20 mouse cellular contexts compared by ENCODE assay signal in the genomic region with DNA sequence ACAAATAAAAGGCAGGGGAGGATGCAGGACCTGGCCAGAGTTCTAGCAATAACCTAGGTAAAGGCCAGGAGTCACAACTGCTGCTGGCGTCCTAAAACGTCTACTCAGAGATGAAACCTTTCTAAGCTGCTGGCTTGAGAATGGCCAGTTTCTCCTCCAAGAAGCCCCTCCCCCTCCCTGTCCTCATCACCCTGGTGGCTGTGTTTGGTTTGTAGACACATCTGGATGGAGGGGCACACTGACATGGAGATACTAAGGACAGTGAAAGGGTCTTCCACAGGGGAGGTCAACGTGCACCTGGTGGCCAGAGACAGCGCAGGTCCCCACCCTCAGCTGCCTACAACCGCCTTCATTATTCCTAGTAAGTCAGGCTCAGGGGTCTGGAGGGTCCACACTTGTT. TPM values are rescaled to one million over a fixed set of nuclear protein-coding genes. Genes with fewer than 3 reads are reported as not detected.
A peak's percentile ranks its signal among the peaks of the same experiment; 100 is the strongest.
DNase-seq lines count a peak whose midpoint lies in the region; TF ChIP-seq lines count a peak whose summit lies in the region.
"Had no signal": no experiment of that assay in that cellular context is flagged by ENCODE, and none has a peak within 500 bp of the region (broad histone marks: within the 10 kb centered on the region; RNA-seq: fewer than 3 reads in every experiment).

No protein-coding gene starts in this region.

- H3K36me3 ChIP-seq in heart, embryonic 10.5 days: no peaks in the 10 kb centered on the region
- no peaks in the 10 kb centered on the region for H3K36me3 ChIP-seq in heart, adult 2 months (ENCODE audit: control insufficient read depth, insufficient read depth, low read length)
- H3K36me3 ChIP-seq in E14TG2a.4 (ENCODE audit: insufficient read depth, low read length): no peaks in the 10 kb centered on the region
- H3K36me3 ChIP-seq: G1E had no signal

- 71% methylated on average over 5 of the region's 5 CpGs for WGBS in heart, embryonic 10.5 days
- 83% methylated on average over 5 of the region's 5 CpGs for WGBS in heart, adult 2 months

- H3K79me2 ChIP-seq in heart, adult 2 months (replicated peaks; ENCODE audit: control insufficient read depth, insufficient read depth, low read length): no peaks in the 10 kb centered on the region

- DNase-seq in heart, adult 11 months: peak; percentile 84
- DNase-seq in heart, postnatal 25 days (ENCODE audit: low spot score): no peak
- DNase-seq in heart, embryonic 10.5 days (ENCODE audit: low spot score): peak; percentile 56
- DNase-seq in heart, adult 2 months: no peak
- DNase-seq in thymus, postnatal 36 days: no peak
- DNase-seq: adrenal gland, adult 2 months; adrenal gland, adult 8-10 months; adrenal gland, postnatal 10 days; adrenal gland, postnatal 14 days; adrenal gland, postnatal 25 days; adrenal gland, postnatal 36 days; B cell, adult 2 months; cerebellum, adult 11 months; cerebellum, adult 11-12 months had no signal

- intact Hi-C loops in heart, postnatal 25 days (cut with DNase I): no loop called here
- intact Hi-C loops in heart, adult 2 months (cut with DNase I): loop anchor here (10.0 kb wide), 1 partner anchor 258 kb away; a partner anchor contains a TSS

- no peak overlapping the region for H3K4me3 ChIP-seq in heart, embryonic 10.5 days
- no peak overlapping the region for H3K4me3 ChIP-seq in heart, adult 2 months
- peak overlapping the region; percentile 71 for H3K4me3 ChIP-seq in E14TG2a.4 (replicated peaks; ENCODE audit: low read length)

- no peak for TF ChIP-seq EP300 in heart, adult 2 months (IDR thresholded peaks at IDR 0.05; ENCODE audit: insufficient read depth, low read depth, low read length)

- peaks cover 15% of the 10 kb centered on the region for H3K4me1 ChIP-seq in heart, embryonic 10.5 days
- H3K4me1 ChIP-seq in heart, adult 2 months (ENCODE audit: control insufficient read depth, insufficient read depth, low read length): no peaks in the 10 kb centered on the region
- H3K4me1 ChIP-seq in E14TG2a.4 (replicated peaks; ENCODE audit: low read depth, low read length): peaks cover 40% of the 10 kb centered on the region

- peaks cover 31% of the 10 kb centered on the region for H3K27me3 ChIP-seq in heart, embryonic 10.5 days (ENCODE audit: insufficient read depth, poor library complexity, severe bottlenecking)
- no peaks in the 10 kb centered on the region for H3K27me3 ChIP-seq in heart, adult 2 months (ENCODE audit: control insufficient read depth, insufficient read depth, low read length)
- H3K27me3 ChIP-seq in E14TG2a.4 (ENCODE audit: insufficient read depth, low read length): peaks cover 39% of the 10 kb centered on the region
- H3K27me3 ChIP-seq: CH12.LX, Patski had no signal

- TF ChIP-seq POLR2A in heart, adult 2 months (IDR thresholded peaks at IDR 0.05; ENCODE audit: insufficient read depth, low read depth, low read length): no peak

- no peak for TF ChIP-seq CTCF in heart, adult 2 months (IDR thresholded peaks at IDR 0.05)
- no peak for TF ChIP-seq CTCF in E14TG2a.4 (conservative IDR thresholded peaks at IDR 0.05; ENCODE audit: low read length)

- no peaks in the 10 kb centered on the region for H3K9me3 ChIP-seq in heart, embryonic 10.5 days
- H3K9me3 ChIP-seq in E14TG2a.4 (ENCODE audit: low read length): peaks cover 8% of the 10 kb centered on the region

- H3K9ac ChIP-seq in heart, adult 2 months (ENCODE audit: low read depth, low read length): no peak overlapping the region

- no peak overlapping the region for H3K27ac ChIP-seq in heart, embryonic 10.5 days
- H3K27ac ChIP-seq in heart, adult 2 months: no peak overlapping the region

RNA-seq across cellular contexts. Expression of a gene that starts 3.7 kb away (rescaled TPM):
- total RNA-seq in heart, postnatal 25 days (2021): not detected
- polyA plus RNA-seq in heart, embryonic 10.5 days (2016; fragmentation: Nextera tagmentation; extraction: Ambion mirVana): 0.07 and 0.15 TPM in 2 replicates
- under 1 TPM in 1 of 2 experiments, not detected in 1; 0.65 TPM for total RNA-seq in heart, adult 2 months (2021)
- 0.10 TPM in 1 of 2 replicates, not detected in the other for polyA plus RNA-seq in heart, adult 2 months (2012; rRNA removed)
- total RNA-seq: adrenal gland, postnatal 36 days; CH12.LX; G1E had no signal
- polyA plus RNA-seq: G1E had no signal

RNA-seq across cellular contexts. Expression of a gene that starts 15.6 kb away (rescaled TPM):
- 10 to 100 TPM; 63.7 to 70.7 TPM for total RNA-seq in heart, postnatal 25 days (2021)
- polyA plus RNA-seq in heart, embryonic 10.5 days (2016; fragmentation: Nextera tagmentation; extraction: Ambion mirVana): 179 and 208 TPM in 2 replicates
- total RNA-seq in heart, adult 2 months (2021): 10 to 100 TPM; 61.2 to 68.3 TPM
- 48.0 and 75.1 TPM in 2 replicates for polyA plus RNA-seq in heart, adult 2 months (2012; rRNA removed)

RNA-seq across cellular contexts. Expression of a gene that starts 40.2 kb away (rescaled TPM):
- not detected for total RNA-seq in heart, postnatal 25 days (2021)
- 0.28 TPM in 1 of 2 replicates, not detected in the other for polyA plus RNA-seq in heart, embryonic 10.5 days (2016; fragmentation: Nextera tagmentation; extraction: Ambion mirVana)
- not detected for total RNA-seq in heart, adult 2 months (2021)
- polyA plus RNA-seq in heart, adult 2 months (2012; rRNA removed): not detected in 2 replicates
- total RNA-seq: CH12.LX, G1E, MEL had no signal
- polyA plus RNA-seq: CD4-positive, CD25-positive, alpha-beta regulatory T cell, adult 4 months; G1E had no signal

Comparison
In these comparisons a context has a peak if more than half of its experiments do, and no peak if none do; other contexts are left out.
1. DNase-seq: peak in heart, adult 11 months (single experiment) and heart, embryonic 10.5 days (single experiment); none in heart, postnatal 25 days (single experiment), heart, adult 2 months (0 of 2) and thymus, postnatal 36 days (0 of 2).